In genomic region chr14:72886935-72887369, GRCm38 (mm10) we compare ENCODE assay signal across 8 mouse cellular contexts.
DNase-seq lines count a peak whose midpoint lies in the region; ATAC-seq lines count a peak whose summit lies in the region.
"Had no signal": no experiment of that assay in that cellular context is flagged by ENCODE, and none has a peak within 500 bp of the region (broad histone marks: within the 10 kb centered on the region; RNA-seq: fewer than 3 reads in every experiment).

No protein-coding gene starts in this region.

- no peak overlapping the region for H3K9ac ChIP-seq in liver, embryonic 12.5 days

- H3K27me3 ChIP-seq in liver, embryonic 12.5 days (replicated peaks), result no peaks in the 10 kb centered on the region

- H3K36me3 ChIP-seq in liver, embryonic 12.5 days, result no peaks in the 10 kb centered on the region

- no peak overlapping the region for H3K27ac ChIP-seq in liver, embryonic 12.5 days

- DNase-seq in 416B (ENCODE audit: low read depth), result peak; percentile 98
- peak; percentile 35 for DNase-seq in CD4-positive, CD25-positive, alpha-beta regulatory T cell, adult 2 months (ENCODE audit: low read depth, low spot score)
- peak; percentile 78 for DNase-seq in fibroblast of lung, adult 2 months (ENCODE audit: low read depth)
- DNase-seq in cerebellum, adult 11-12 months, result no peak
- DNase-seq in layer of hippocampus, postnatal 14 days (ENCODE audit: low spot score in 2 of 2), result no peak
- DNase-seq in right cerebral cortex, postnatal 4 days, result no peak
- DNase-seq: midbrain, embryonic 14.5 days had no signal

- no peaks in the 10 kb centered on the region; the same call in 1 of the 2 replicates for H3K4me1 ChIP-seq in liver, embryonic 12.5 days

- 0 out of 2 replicates have a peak, but pooled peaks have one; percentile 24 for ATAC-seq in liver, embryonic 12.5 days

- 0 out of 2 replicates have a peak overlapping the region, but pooled peaks have one; percentile 6 for H3K4me2 ChIP-seq in liver, embryonic 12.5 days

- no peak overlapping the region for H3K4me3 ChIP-seq in liver, embryonic 12.5 days

- no peaks in the 10 kb centered on the region for H3K9me3 ChIP-seq in liver, embryonic 12.5 days (replicated peaks)

- 41% methylated on average over 12 of the region's 12 CpGs for WGBS in liver, embryonic 12.5 days (ENCODE audit: insufficient replicate concordance)

Comparison
In these comparisons a context has a peak if more than half of its experiments do, and no peak if none do; other contexts are left out.
1. DNase-seq: peak in 416B (single experiment), CD4-positive, CD25-positive, alpha-beta regulatory T cell, adult 2 months (single experiment) and fibroblast of lung, adult 2 months (single experiment); none in cerebellum, adult 11-12 months (single experiment), layer of hippocampus, postnatal 14 days (0 of 2) and right cerebral cortex, postnatal 4 days (single experiment).